Mouse (Mus musculus) bone marrow macrophage, adult 2 months (primary cell): ENCODE data around the gene Adora3.

Experiments used
- CTCF ChIP-seq: IDR thresholded peaks from 2 replicates; pipeline ENCODE4 v1.5.1; 2012; ENCODE audit warnings: low read depth, mild to moderate bottlenecking, low read length, moderate library complexity
- POLR2A ChIP-seq: IDR thresholded peaks from 2 replicates; pipeline ENCODE4 v1.6.1; 2012; ENCODE audit warnings: mild to moderate bottlenecking, low read depth, low read length, borderline replicate concordance

DNA sequence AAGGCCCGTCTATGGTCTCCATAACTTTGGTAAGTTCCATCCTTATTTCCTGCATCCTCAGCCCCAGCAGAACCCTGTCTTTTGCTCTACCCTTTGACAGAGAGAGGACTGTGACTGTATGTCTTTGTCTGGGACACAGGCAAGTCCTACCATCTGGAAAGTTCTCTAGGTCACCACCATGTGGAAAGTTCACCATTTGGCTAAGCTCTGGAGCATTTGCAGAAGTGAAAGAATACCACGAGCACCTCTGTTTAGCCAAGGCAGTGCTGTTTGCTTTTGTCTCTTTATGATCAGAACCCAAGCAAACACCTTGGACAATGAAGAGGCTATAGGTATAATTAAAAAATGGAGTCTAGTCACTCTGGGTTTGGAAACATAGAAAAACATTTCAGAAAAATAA, 51.3 kb downstream of the Adora3 start:
- TF ChIP-seq CTCF = no peak
- no peak for TF ChIP-seq POLR2A
